Mouse (Mus musculus) adrenal gland, postnatal 4 days (tissue): ENCODE measurements around the gene Stk38. TPM values are rescaled to one million over a fixed set of nuclear protein-coding genes. Genes with fewer than 3 reads are reported as not detected.
A peak's percentile ranks its signal among the peaks of the same experiment; 100 is the strongest.

ENCODE experiments used
- DNase-seq, 2 experiments: peaks; one replicate each; pipeline ENCODE4 v3.0.0; 2021 to 2022; ENCODE audit warnings: low spot score in 2 of 2, mixed read lengths in 2 of 2
- total RNA-seq, 2 experiments: library from RNA; stranded (reverse); gene quantifications; 2 replicates each; pipeline ENCODE4 v1.2.3; 2021

The Stk38 gene
- total RNA-seq, 2 experiments from 2014 or later: 90.2 to 94.9 TPM

DNA sequence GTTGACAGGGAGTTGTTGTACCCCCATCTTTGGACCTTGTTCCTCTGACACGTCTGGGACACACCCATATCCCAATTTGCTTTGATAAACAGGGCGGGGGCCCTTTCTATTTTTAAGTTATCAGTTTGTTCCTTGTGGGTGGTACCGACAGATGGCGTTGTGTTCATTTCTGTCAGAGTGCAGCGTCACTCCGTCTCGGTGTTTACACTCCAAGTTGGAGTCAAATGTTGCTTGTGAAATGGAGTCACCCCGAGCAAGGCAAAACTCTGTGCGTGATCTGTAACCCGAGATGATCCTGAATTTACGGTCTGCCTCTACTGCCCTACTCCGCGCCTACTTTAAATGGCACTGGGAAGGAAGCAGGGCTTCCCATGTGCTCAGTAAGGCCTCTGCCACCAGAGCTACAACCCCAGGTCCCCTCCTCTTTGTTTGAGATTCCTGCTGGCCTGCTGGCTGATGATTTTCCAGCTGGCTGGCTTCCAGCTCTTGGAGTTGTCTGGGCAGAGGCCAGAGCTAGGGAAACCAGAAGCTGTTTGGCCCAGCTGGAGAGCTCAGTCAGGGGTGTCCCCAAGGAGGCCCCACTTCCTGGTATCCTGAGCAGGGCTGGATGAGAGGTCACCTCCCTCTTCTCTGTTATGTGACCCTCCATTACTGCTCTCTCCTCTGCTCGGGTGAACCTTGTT lies 77.3 kb downstream of the Stk38 start:
- peak; percentile 84 to 87 for DNase-seq

DNA sequence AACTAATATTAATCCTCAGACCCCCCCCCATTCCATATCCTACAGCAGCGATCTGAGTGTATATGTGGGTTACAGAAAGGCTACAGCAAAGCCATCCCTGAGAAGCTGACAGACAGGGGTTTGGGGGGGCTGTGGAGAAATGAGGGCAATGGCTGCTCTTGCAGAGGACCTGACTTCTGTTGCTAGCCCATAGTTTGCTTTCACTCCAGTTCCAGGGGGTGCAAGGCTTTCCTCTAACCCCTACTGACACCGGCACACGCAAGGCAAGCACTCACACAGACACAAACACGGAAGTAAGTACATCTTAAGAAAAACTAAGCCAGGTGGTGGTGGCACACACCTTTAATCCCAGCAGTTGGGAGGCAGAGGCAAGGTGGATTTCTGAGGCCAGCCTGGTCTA lies 78.4 kb downstream of the Stk38 start:
- DNase-seq: no peak

DNA sequence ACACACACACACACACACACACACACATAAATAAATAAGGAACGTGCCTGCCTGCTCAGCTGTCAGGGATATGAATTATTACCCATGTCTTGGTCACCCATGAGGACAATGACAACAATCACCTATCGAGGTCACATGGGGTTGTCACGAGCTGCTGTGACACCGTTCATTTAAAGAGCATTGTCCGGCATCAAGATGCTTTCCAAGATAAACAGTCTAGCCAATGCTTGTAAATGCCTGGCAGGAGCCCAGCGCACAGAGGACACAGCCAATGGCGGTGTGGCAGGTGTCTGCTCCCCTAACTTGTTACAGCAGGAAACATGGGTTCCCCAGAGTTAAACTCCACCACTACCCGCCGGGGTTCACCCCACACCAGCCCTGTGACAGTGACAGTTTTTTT lies 79.8 kb downstream of the Stk38 start:
- no peak for DNase-seq

DNA sequence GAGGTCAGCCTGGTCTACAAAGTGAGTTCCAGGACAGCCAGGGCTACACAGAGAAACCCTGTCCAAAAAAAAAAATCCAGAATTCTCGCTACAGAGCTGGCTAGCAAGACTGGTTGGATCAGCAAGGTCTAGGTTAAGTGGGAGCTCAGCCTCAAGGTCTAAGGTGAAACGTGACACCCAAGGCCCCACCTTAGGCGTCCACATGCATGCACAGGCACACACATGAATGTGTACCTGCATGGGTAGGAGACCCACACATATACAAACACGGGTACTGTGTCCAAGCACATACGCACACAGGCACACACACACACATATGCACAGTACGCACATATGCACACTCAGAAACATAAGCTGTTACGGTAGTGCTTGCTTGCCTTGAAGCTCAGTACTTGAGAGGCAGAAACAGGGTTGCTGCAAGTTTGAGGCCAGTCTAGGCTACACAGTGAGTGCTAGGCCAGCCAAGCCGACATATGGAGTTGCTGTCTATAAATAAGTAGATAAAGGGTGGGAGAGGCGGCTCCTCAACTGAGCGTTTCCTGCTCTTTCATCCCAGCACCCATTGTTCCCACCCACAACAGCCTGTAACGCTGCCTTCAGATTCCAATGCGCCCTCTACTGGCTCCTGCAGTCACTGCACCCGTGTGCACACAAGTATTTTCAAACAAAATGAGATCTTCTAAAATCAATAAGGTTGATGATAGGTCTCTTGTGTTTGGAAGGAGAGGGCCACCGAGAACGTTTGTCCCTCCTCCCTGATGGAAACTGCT lies 80.7 kb downstream of the Stk38 start:
- DNase-seq: no peak

DNA sequence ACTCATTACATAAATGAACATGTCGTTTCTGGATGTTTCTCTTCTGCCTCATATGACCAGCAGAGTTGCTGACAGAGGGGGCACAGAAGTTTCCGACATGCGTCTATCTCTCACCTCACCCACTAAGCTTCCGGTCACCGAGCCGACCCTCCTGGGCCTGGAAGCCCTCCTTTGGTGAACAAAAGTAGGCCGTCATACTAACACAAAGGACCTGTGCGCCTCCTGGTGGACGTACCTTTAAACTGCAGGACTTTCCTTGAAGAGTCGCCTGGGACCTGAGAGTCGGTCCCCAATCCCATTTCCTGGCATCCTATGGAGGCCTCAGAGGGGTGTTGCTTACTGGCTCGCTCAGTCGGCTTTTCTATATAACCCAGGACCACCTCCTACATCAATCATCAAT lies 81.4 kb downstream of the Stk38 start:
- DNase-seq: peak in 1 of 2 experiments; percentile 64

DNA sequence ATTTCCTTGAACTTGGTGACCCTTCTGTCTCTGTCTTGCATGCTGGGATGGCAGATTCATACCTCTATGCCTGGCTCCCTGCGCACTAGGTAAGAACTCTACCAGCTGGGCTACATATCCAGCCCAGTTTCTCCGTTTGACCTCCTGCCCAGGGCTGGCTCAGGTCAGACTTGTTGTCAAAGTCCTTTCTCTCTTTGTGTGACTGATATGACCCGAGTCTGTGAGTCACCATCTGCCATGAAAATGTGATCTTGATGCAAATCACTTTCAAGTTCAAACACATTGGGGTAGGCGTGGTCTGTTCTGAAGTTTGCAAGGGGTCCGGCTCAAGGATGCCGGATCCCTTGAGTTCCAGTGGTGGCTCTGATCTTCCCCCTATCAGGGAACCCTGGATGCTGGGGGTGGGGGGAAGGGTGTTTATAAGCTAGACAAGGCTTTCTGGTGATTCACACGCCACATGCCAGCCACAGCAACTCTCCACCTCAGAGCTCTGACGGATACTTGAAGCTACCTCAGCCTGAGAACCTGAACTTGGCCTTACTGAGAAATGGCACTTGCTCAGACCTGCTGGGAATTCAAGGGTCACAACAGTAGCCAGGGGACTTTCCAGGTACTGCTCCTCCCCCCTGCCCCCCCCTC lies 82.7 kb downstream of the Stk38 start:
- DNase-seq: no peak

DNA sequence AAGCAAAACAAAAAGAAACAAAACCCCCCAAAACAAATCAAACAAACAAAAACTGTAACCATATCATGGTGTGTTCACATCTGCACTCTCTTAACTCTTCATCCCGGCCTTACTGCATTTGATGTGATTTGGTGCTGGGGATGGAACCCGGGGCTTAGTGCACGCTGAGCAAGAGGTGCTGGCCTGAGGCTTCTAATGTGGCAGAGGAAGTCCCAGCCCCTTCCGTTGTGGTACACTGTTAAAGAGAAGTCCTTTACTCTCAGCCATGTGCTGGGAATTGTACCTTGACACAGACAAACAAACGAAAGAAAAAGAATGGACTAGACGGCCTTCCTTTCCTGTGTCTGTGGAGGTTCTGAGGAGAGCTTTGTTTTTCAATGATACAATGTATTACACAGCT lies 85.7 kb downstream of the Stk38 start:
- no peak for DNase-seq

DNA sequence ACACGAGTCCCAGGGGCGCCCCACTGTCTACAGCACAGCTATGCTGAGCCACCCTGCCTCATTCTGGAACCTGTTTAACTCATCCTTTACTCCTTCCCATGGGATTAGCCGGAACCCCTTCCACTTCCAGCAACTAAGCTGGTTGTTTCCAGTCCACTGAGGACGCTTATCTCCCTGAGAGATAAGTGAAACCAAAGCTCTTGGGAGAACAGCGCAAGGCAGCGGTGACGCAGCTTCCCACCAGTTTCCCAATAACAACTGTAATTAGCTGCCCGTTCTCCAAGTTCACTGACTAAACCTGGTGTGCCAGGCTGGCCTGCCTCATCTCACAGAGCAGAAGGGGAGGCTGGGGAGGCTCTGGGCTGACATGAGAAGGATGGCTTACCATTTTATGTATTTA lies 86.7 kb downstream of the Stk38 start:
- no peak for DNase-seq

Other genes starting within 250 kb of the Stk38 start
- gene Mapk13, start 238.7 kb downstream of the Stk38 start, total RNA-seq: 10 to 100 TPM; 72.1 to 75.4 TPM
- 10 to 100 TPM; 81.7 to 89.0 TPM for gene Brpf3, start 206.9 kb downstream of the Stk38 start, total RNA-seq
- gene Pnpla1, start 149.6 kb downstream of the Stk38 start, total RNA-seq: under 1 TPM; 0.06 to 0.11 TPM
- under 1 TPM; 0.11 TPM for gene 4930539E08Rik, start 92.7 kb downstream of the Stk38 start, total RNA-seq
- gene Pxt1, start 64.2 kb downstream of the Stk38 start, total RNA-seq: under 1 TPM; 0.59 to 0.67 TPM
- gene Kctd20, start 56.0 kb downstream of the Stk38 start, total RNA-seq: 10 to 100 TPM; 79.8 to 86.5 TPM
- 100 to 1,000 TPM; 235 to 271 TPM for gene Srsf3, start 24.6 kb upstream of the Stk38 start, total RNA-seq
- 10 to 100 TPM; 33.7 to 36.0 TPM for gene Cdkn1a, start 83.0 kb upstream of the Stk38 start, total RNA-seq
- gene Rab44, start 106.2 kb upstream of the Stk38 start, total RNA-seq: 1 to 10 TPM; 1.4 to 1.7 TPM
- gene Cpne5, start 230.2 kb upstream of the Stk38 start, total RNA-seq: 1 to 10 TPM; 2.8 to 2.9 TPM